Mouse (Mus musculus) fibroblast of lung, adult 2 months (primary cell): ENCODE data around the gene Hoxc9.
A peak's percentile ranks its signal among the peaks of the same experiment; 100 is the strongest.

Experiments
- DNase-seq: peaks from one replicate; pipeline ENCODE4 v3.0.0-alpha.2; 2011; ENCODE audit warnings: low read depth

Gene Hoxc9

GRCm38 (mm10) chr15:102976631-102977422 lies 588 bp downstream of the Hoxc9 start:
- no peak for DNase-seq

- no peak for DNase-seq
Observed at GRCm38 (mm10) chr15:102977423-102977974, 1.3 kb downstream of the Hoxc9 start.

GRCm38 (mm10) chr15:102978615-102979515 lies 2.6 kb downstream of the Hoxc9 start:
- no peak for DNase-seq

GRCm38 (mm10) chr15:102979936-102980335 lies 3.7 kb downstream of the Hoxc9 start:
- DNase-seq, result no peak

- DNase-seq, result no peak
Observed at GRCm38 (mm10) chr15:102980352-102980751, 4.1 kb downstream of the Hoxc9 start.

GRCm38 (mm10) chr15:102980912-102981311 lies 4.7 kb downstream of the Hoxc9 start:
- no peak for DNase-seq

GRCm38 (mm10) chr15:102981379-102982288 lies 5.4 kb downstream of the Hoxc9 start:
- DNase-seq, result no peak

GRCm38 (mm10) chr15:102983716-102984115 lies 7.5 kb downstream of the Hoxc9 start:
- DNase-seq, result no peak

- no peak for DNase-seq
Observed at GRCm38 (mm10) chr15:102984521-102984920, 8.3 kb downstream of the Hoxc9 start.

DNA sequence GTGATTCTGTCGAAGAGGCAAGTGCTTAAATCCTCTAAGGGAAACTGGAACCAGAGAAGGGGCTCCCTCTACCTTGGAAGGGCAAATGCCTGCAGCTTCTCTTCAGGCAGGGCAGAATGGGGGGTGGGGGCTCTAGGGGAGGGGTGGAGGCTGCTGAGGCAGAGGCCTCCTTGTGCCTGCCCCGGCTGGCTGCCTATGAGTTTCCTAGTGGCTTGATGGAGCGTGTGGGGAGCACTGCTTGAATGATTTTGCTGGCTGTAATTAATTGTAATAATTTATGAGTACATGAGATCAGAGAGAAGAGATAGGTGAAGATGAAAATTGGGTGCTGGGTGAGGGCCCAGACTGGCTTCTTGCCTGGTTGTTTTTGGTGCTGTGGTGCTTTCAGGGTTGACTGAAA lies 8.7 kb downstream of the Hoxc9 start:
- no peak for DNase-seq

DNA sequence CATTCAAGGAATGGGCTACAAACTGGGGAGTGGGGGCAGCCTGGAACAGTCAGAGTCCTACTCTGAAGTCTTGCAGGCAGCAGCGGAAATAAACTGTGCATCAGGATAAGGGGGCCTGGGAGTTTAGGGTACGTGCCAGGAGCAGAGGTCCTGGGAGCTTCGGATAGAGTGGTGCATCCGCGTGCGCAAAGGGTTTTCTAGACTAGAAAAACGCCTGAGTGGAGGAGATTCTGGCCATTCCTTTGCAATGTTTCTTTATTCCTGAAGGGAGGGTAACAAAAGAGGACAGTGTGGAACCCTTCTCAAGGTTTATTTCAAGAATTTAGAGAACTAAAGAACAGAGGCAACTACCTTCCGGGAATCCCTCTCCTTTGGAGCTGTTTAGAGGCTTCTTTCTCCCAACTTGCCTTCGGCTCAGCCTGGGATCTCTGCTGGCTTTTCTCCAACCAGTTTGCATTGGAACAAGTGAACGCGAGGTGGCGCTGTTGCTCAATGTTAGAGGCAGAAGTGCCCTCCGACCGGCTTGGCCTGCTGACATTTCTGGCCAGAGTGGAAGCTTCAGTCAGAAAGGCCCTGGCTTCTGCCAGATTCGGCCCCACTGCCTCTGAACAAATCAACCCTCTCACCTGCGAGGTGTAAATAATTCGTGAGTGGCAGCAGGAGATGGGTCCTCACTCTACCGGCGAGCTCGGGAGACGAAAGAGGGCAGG lies 11.0 kb downstream of the Hoxc9 start:
- peak; percentile 47 for DNase-seq

DNA sequence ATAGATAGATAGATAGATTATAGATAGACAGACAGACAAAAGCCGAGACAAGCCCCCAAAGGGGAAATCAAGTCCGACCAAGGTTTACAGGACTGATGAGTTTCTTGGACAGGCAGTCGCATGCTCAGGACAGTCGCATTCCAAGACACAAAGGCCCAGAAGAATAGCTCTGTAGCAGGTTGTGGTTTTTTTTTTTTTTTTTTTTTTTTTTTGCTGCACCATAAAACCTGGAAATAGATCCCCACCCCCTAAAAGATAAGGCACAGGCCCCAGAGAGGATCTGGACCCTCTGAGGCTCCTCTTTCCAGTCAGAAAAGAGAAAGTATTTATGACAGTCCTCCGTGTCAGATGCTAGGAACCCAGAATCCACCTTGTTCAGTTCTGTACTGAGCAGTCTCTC lies 11.8 kb downstream of the Hoxc9 start:
- no peak for DNase-seq

DNA sequence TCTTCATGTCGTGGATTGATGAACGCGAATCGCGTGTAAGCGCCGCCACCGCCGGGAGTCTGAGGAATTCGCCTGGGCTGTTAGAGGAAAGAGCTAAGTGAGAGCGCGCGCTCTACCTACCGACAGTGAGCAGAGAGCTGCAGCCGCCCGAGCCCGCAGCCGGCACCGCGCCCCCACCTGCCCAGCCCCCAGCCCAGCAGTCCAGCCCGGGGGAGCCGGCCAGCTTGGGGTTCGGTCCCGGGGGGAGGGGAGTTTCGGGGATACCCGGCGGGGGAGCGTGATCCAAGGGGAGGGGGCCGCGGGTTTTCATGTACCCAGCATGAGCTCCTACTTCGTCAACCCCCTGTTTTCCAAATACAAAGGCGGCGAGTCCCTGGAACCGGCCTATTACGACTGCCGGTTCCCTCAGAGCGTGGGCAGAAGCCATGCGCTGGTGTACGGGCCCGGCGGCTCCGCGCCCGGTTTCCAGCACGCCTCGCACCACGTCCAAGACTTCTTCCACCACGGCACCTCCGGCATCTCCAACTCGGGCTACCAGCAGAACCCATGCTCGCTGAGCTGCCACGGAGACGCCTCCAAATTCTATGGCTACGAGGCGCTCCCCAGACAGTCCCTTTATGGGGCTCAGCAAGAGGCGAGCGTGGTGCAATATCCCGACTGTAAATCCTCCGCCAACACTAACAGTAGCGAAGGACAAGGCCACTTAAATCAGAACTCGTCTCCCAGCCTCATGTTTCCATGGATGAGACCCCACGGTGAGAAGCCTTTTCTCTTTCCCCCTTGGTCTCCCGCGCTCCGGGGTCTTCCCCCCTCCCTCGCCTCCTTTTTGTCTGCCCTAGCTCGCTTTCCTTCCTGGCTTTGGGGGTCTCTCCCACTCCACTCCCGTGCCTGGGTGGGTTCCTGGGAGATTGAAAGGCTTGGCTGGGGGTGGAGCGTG lies 14.5 kb downstream of the Hoxc9 start, which contains the start of gene Hoxc8:
Gene Hoxc8 (plus strand): TSS at position 147 of the 937 bp plus-strand sequence.
- DNase-seq, result no peak

DNA sequence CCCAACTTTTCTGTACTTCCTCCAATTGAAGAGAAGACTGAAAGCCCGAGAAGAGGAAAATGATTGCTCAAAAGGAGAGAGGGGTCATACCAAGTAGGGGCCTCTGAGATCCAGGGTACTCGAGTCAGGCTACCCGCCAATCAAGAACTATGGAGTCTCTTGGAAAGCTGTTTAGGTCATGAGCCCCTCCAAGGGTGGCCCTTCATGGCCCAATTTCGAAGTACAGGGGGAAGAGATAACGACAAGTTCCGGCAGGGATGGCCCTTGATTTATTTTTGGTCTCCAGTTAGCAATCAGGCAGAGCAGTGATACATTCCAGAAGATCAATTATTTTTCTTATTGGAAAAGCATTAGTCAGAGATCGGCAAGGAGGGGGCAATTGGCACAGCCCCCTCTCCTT lies 15.5 kb downstream of the Hoxc9 start:
- no peak for DNase-seq

DNA sequence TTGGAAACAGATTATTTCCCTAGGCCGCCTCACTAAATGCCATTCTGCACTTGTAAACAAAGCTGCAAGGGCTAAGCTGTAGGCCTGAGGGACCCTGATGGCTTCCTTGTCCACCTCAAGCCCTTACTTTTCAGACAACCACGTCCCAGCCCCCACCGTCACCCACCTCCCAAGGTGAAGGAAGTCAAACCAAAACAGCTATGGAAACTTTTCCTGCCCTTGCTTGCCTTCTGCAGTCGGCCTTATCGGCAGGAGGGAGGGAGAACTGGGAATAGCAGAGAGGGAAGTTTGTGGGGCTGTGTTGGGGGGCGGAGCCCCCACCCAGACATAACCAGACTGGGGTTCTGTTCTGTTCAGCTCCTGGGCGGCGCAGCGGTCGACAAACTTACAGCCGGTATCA lies 16.0 kb downstream of the Hoxc9 start:
- DNase-seq, result no peak

DNA sequence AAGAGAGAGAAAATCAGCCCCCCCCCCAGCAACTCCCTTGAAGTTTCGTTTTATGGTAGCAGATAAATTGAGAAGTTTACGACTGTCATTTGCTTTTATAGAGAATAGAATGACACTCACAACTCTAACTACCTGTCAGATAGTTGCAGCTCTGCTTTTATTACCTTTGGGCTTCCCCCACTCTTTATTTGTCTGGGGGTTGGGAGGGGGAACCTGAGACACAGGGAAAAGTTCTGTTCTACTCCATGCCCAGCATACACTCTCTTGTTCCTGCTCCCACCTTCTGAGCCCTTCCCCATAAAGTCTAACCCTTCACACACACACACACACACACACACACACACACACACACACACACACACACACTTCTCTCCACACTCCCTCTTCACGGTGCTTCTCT lies 16.6 kb downstream of the Hoxc9 start:
- no peak for DNase-seq

- DNase-seq, result no peak
Observed at GRCm38 (mm10) chr15:102996548-102996947, 20.3 kb downstream of the Hoxc9 start.

GRCm38 (mm10) chr15:102997431-102997830 lies 21.2 kb downstream of the Hoxc9 start:
- DNase-seq, result no peak

DNA sequence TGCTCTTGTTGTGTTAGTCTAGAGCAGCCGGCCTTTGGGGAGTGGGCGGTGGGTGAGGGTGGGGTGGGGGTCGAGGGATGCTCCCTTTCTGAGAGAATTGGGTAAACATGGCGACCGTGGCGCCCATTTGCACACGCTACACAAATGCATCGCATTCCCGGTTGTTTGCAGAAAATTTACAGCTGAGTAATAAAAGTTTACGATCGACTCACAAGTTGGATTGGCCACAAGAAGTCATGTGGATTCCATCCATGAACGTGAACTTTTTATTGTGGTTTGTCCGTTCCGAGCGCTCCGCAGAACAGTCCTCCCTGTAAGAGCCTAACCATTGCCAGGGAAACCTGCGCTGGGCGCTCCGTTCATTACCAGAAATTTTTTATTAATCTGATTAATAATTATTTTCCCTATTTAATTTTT lies 21.7 kb downstream of the Hoxc9 start, which contains the start of gene Hoxc6:
Gene Hoxc6 (plus strand): TSS at position 319 of the 417 bp plus-strand sequence.
- no peak for DNase-seq
